Mouse (Mus musculus): ENCODE data around the gene Galnt10. TPM values are rescaled to one million over a fixed set of nuclear protein-coding genes. Genes with fewer than 3 reads are reported as not detected.

Gene Galnt10
- polyA plus RNA-seq, 1 experiment from 2014 or later, result 18.6 TPM

- peak overlapping the region; percentile 70 for H3K4me3 ChIP-seq
- H3K9me3 ChIP-seq, result no peaks in the 10 kb centered on the region
- whole genome bisulfite sequencing, result 32% methylated on average over 8 of the region's 8 CpGs
- H3K4me1 ChIP-seq, result peaks cover 72% of the 10 kb centered on the region
- DNase-seq (ENCODE audit: extremely low spot score, low spot score), result no peak
- peak overlapping the region; percentile 95 for H3K27ac ChIP-seq
- H3K27me3 ChIP-seq (ENCODE audit: poor library complexity, severe bottlenecking), result peaks cover 22% of the 10 kb centered on the region
- 0 out of 2 replicates have a peak, but pooled peaks cover 3% of the 10 kb centered on the region for H3K36me3 ChIP-seq (replicated peaks)
Observed at GRCm38 (mm10) chr11:57645847-57646246, 605 bp downstream of the Galnt10 start.

- H3K4me3 ChIP-seq, result peak overlapping the region; percentile 70; the same call in 1 of the 2 replicates
- WGBS, result 58% methylated on average over 1 of the region's 1 CpGs
- peaks cover 26% of the 10 kb centered on the region for H3K27me3 ChIP-seq (ENCODE audit: poor library complexity, severe bottlenecking)
- H3K27ac ChIP-seq, result no peak overlapping the region
- peaks cover 77% of the 10 kb centered on the region for H3K4me1 ChIP-seq
- DNase-seq (ENCODE audit: extremely low spot score, low spot score), result no peak
- 0 out of 2 replicates have a peak, but pooled peaks cover 3% of the 10 kb centered on the region for H3K36me3 ChIP-seq (replicated peaks)
- H3K9me3 ChIP-seq, result no peaks in the 10 kb centered on the region
Observed at GRCm38 (mm10) chr11:57646416-57646815, 1.2 kb downstream of the Galnt10 start.

- Histone ChIP-seq H3K9me3 (no peaks in the 10 kb centered on the region), H3K36me3 (replicated peaks) (0 out of 2 replicates have a peak, but pooled peaks cover 3% of the 10 kb centered on the region), H3K27ac (no peak overlapping the region), H3K27me3 (ENCODE audit: poor library complexity, severe bottlenecking) (peaks cover 31% of the 10 kb centered on the region), H3K4me1 (peaks cover 82% of the 10 kb centered on the region), H3K4me3 (peak overlapping the region; percentile 70; the same call in 1 of the 2 replicates)
- WGBS, result 92% methylated on average over 8 of the region's 8 CpGs
- DNase-seq (ENCODE audit: extremely low spot score, low spot score), result no peak
Observed at GRCm38 (mm10) chr11:57646940-57647339, 1.7 kb downstream of the Galnt10 start.

- Histone ChIP-seq H3K27ac (no peak overlapping the region), H3K36me3 (replicated peaks) (0 out of 2 replicates have a peak, but pooled peaks cover 3% of the 10 kb centered on the region), H3K27me3 (ENCODE audit: poor library complexity, severe bottlenecking) (peaks cover 36% of the 10 kb centered on the region), H3K9me3 (no peaks in the 10 kb centered on the region), H3K4me3 (0 out of 2 replicates have a peak overlapping the region, but pooled peaks have one; percentile 70), H3K4me1 (peaks cover 88% of the 10 kb centered on the region)
- DNase-seq (ENCODE audit: extremely low spot score, low spot score), result no peak
- 69% methylated on average over 5 of the region's 5 CpGs for WGBS
Observed at GRCm38 (mm10) chr11:57647446-57647845, 2.2 kb downstream of the Galnt10 start.

GRCm38 (mm10) chr11:57648196-57648800 lies 3.1 kb downstream of the Galnt10 start:
- Histone ChIP-seq H3K27me3 (ENCODE audit: poor library complexity, severe bottlenecking) (peaks cover 43% of the 10 kb centered on the region), H3K36me3 (replicated peaks) (0 out of 2 replicates have a peak, but pooled peaks cover 3% of the 10 kb centered on the region), H3K9me3 (no peaks in the 10 kb centered on the region), H3K4me1 (peaks cover 96% of the 10 kb centered on the region), H3K27ac (no peak overlapping the region), H3K4me3 (no peak overlapping the region)
- no peak for DNase-seq (ENCODE audit: extremely low spot score, low spot score)
- WGBS, result 93% methylated on average over 11 of the region's 11 CpGs

GRCm38 (mm10) chr11:57649269-57649668 lies 4.0 kb downstream of the Galnt10 start:
- H3K36me3 ChIP-seq (replicated peaks), result 0 out of 2 replicates have a peak, but pooled peaks cover 3% of the 10 kb centered on the region
- no peak overlapping the region for H3K27ac ChIP-seq
- H3K4me3 ChIP-seq, result no peak overlapping the region
- H3K4me1 ChIP-seq, result peaks cover 98% of the 10 kb centered on the region
- H3K9me3 ChIP-seq, result no peaks in the 10 kb centered on the region
- DNase-seq (ENCODE audit: extremely low spot score, low spot score), result no peak
- WGBS, result 77% methylated on average over 4 of the region's 4 CpGs
- H3K27me3 ChIP-seq (ENCODE audit: poor library complexity, severe bottlenecking), result peaks cover 45% of the 10 kb centered on the region

GRCm38 (mm10) chr11:57649671-57650070 lies 4.4 kb downstream of the Galnt10 start:
- Histone ChIP-seq H3K4me1 (peaks cover 98% of the 10 kb centered on the region), H3K9me3 (no peaks in the 10 kb centered on the region), H3K36me3 (replicated peaks) (0 out of 2 replicates have a peak, but pooled peaks cover 3% of the 10 kb centered on the region), H3K27ac (no peak overlapping the region), H3K4me3 (no peak overlapping the region), H3K27me3 (ENCODE audit: poor library complexity, severe bottlenecking) (peaks cover 45% of the 10 kb centered on the region)
- no peak for DNase-seq (ENCODE audit: extremely low spot score, low spot score)
- WGBS, result 84% methylated on average over 10 of the region's 10 CpGs

GRCm38 (mm10) chr11:57650867-57651266 lies 5.6 kb downstream of the Galnt10 start:
- no peaks in the 10 kb centered on the region for H3K9me3 ChIP-seq
- WGBS, result 87% methylated on average over 2 of the region's 2 CpGs
- H3K27me3 ChIP-seq (ENCODE audit: poor library complexity, severe bottlenecking), result peaks cover 44% of the 10 kb centered on the region
- H3K4me3 ChIP-seq, result no peak overlapping the region
- no peak for DNase-seq (ENCODE audit: extremely low spot score, low spot score)
- peak overlapping the region; percentile 54 for H3K27ac ChIP-seq
- H3K36me3 ChIP-seq (replicated peaks), result 0 out of 2 replicates have a peak, but pooled peaks cover 3% of the 10 kb centered on the region
- H3K4me1 ChIP-seq, result peaks cover 100% of the 10 kb centered on the region

- H3K9me3 ChIP-seq, result no peaks in the 10 kb centered on the region
- H3K27me3 ChIP-seq (ENCODE audit: poor library complexity, severe bottlenecking), result peaks cover 44% of the 10 kb centered on the region
- H3K27ac ChIP-seq, result peak overlapping the region; percentile 54
- DNase-seq (ENCODE audit: extremely low spot score, low spot score), result no peak
- 0 out of 2 replicates have a peak, but pooled peaks cover 3% of the 10 kb centered on the region for H3K36me3 ChIP-seq (replicated peaks)
- no peak overlapping the region for H3K4me3 ChIP-seq
- WGBS, result 52% methylated on average over 15 of the region's 15 CpGs
- peaks cover 100% of the 10 kb centered on the region for H3K4me1 ChIP-seq
Observed at GRCm38 (mm10) chr11:57651281-57651810, 6.1 kb downstream of the Galnt10 start.

- peaks cover 49% of the 10 kb centered on the region for H3K27me3 ChIP-seq (ENCODE audit: poor library complexity, severe bottlenecking)
Observed at GRCm38 (mm10) chr11:57652206-57652922, 7.1 kb downstream of the Galnt10 start.

GRCm38 (mm10) chr11:57652923-57653660 lies 7.8 kb downstream of the Galnt10 start:
- H3K27me3 ChIP-seq (ENCODE audit: poor library complexity, severe bottlenecking), result peaks cover 49% of the 10 kb centered on the region
- H3K27ac ChIP-seq, result peak overlapping the region; percentile 56; the same call in 1 of the 2 replicates
- 0 out of 2 replicates have a peak, but pooled peaks cover 3% of the 10 kb centered on the region for H3K36me3 ChIP-seq (replicated peaks)
- H3K4me3 ChIP-seq, result no peak overlapping the region
- DNase-seq (ENCODE audit: extremely low spot score, low spot score), result no peak
- H3K9me3 ChIP-seq, result no peaks in the 10 kb centered on the region
- H3K4me1 ChIP-seq, result peaks cover 99% of the 10 kb centered on the region
- WGBS, result 87% methylated on average over 14 of the region's 14 CpGs

More at GRCm38 (mm10) chr11:57652206-57652922, 7.1 kb downstream of the Galnt10 start:
- H3K4me3 ChIP-seq, result no peak overlapping the region
- WGBS, result 55% methylated on average over 23 of the region's 23 CpGs
- H3K36me3 ChIP-seq (replicated peaks), result 0 out of 2 replicates have a peak, but pooled peaks cover 3% of the 10 kb centered on the region
- peaks cover 100% of the 10 kb centered on the region for H3K4me1 ChIP-seq
- DNase-seq (ENCODE audit: extremely low spot score, low spot score), result no peak
- peak overlapping the region; percentile 54; the same call in 1 of the 2 replicates for H3K27ac ChIP-seq
- H3K9me3 ChIP-seq, result no peaks in the 10 kb centered on the region

GRCm38 (mm10) chr11:57653796-57654195 lies 8.6 kb downstream of the Galnt10 start:
- Histone ChIP-seq H3K9me3 (no peaks in the 10 kb centered on the region), H3K4me1 (peaks cover 95% of the 10 kb centered on the region), H3K36me3 (replicated peaks) (no peaks in the 10 kb centered on the region), H3K27me3 (ENCODE audit: poor library complexity, severe bottlenecking) (peaks cover 49% of the 10 kb centered on the region), H3K4me3 (no peak overlapping the region), H3K27ac (peak overlapping the region; percentile 56; the same call in 1 of the 2 replicates)
- WGBS, result 85% methylated on average over 5 of the region's 5 CpGs
- DNase-seq (ENCODE audit: extremely low spot score, low spot score), result no peak
